Mouse (Mus musculus) forebrain, embryonic 15.5 days (tissue): ENCODE measurements around the gene Olfr453. TPM values are rescaled to one million over a fixed set of nuclear protein-coding genes. Genes with fewer than 3 reads are reported as not detected.

Experiments
- ATAC-seq: fragments of 200-750 bp; cut with Nextera tagmentation; replicated peaks from 2 replicates; pipeline ENCODE4 v1.8.0; 2017; ENCODE audit warnings: mild to moderate bottlenecking, moderate TSS enrichment, moderate library complexity
- H3K27ac ChIP-seq: fragments of 300-500 bp; sonication (generic); replicated peaks from 2 replicates; pipeline ENCODE4 v1.5.1; 2015; ENCODE audit warnings: mild to moderate bottlenecking, inconsistent platforms
- H3K27me3 ChIP-seq: fragments of 300-500 bp; sonication (generic); 2 replicates; pipeline ENCODE4 v1.6.1; 2015; ENCODE audit warnings: inconsistent platforms
- H3K36me3 ChIP-seq: fragments of 300-500 bp; sonication (generic); 2 replicates; pipeline ENCODE4 v1.6.1; 2015; ENCODE audit warnings: mild to moderate bottlenecking, inconsistent platforms
- H3K4me1 ChIP-seq: fragments of 300-500 bp; sonication (generic); 2 replicates; pipeline ENCODE4 v1.6.1; 2015; ENCODE audit warnings: inconsistent platforms
- H3K4me2 ChIP-seq: fragments of 300-500 bp; sonication (generic); replicated peaks from 2 replicates; pipeline ENCODE4 v1.6.1; 2015; ENCODE audit warnings: mild to moderate bottlenecking, inconsistent platforms
- H3K4me3 ChIP-seq: fragments of 300-500 bp; sonication (generic); 2 replicates; pipeline ENCODE4 v1.5.1; 2015; ENCODE audit warnings: mild to moderate bottlenecking, inconsistent platforms
- H3K9ac ChIP-seq: fragments of 300-500 bp; sonication (generic); replicated peaks from 2 replicates; pipeline ENCODE4 v1.6.1; 2015; ENCODE audit warnings: mild to moderate bottlenecking, inconsistent platforms
- H3K9me3 ChIP-seq: fragments of 300-500 bp; sonication (generic); 2 replicates; pipeline ENCODE4 v1.6.1; 2016; ENCODE audit warnings: inconsistent platforms
- WGBS: fragments of 180-500 bp; shearing (Covaris S2); methylation state at CpG from one replicate; pipeline ENCODE4 v1.1.7; 2015; ENCODE audit warnings: mixed read lengths; 5-methylcytosine and 5-hydroxymethylcytosine counted together
- polyA plus RNA-seq: library from polyadenylated mRNA; unstranded; fragments of >200 nt; fragmentation: Nextera tagmentation; extraction: Ambion mirVana; gene quantifications from 2 replicates; pipeline ENCODE4 v1.2.1, GENCODE M21; 2015

Olfr453 gene
- not detected in 2 replicates for polyA plus RNA-seq

GRCm38 (mm10) chr6:42739071-42739470, at the start of gene Olfr453:
Gene Olfr453 (plus strand): TSS chr6:42739371.
- Histone ChIP-seq H3K36me3 (no peaks in the 10 kb centered on the region), H3K9me3 (no peaks in the 10 kb centered on the region), H3K27me3 (no peaks in the 10 kb centered on the region), H3K4me3 (no peak within 1 kb of the TSS), H3K4me1 (no peaks in the 10 kb centered on the region), H3K9ac (no peak within 1 kb of the TSS), H3K4me2 (no peak within 1 kb of the TSS), H3K27ac (no peak within 1 kb of the TSS)
- 94% methylated on average over 1 of the region's 1 CpGs for WGBS
- no peak for ATAC-seq

GRCm38 (mm10) chr6:42689761-42690160, 49.4 kb upstream of the Olfr453 start:
- Histone ChIP-seq H3K9ac (no peak overlapping the region), H3K9me3 (no peaks in the 10 kb centered on the region), H3K27ac (no peak overlapping the region), H3K4me3 (no peak overlapping the region), H3K4me1 (peaks cover 24% of the 10 kb centered on the region), H3K36me3 (peaks cover 23% of the 10 kb centered on the region), H3K4me2 (no peak overlapping the region), H3K27me3 (no peaks in the 10 kb centered on the region)
- ATAC-seq = no peak

- 0% methylated on average over 10 of the region's 10 CpGs for WGBS
- peak overlapping the region; percentile 99 for H3K27ac ChIP-seq
- H3K9me3 ChIP-seq = no peaks in the 10 kb centered on the region
- H3K4me2 ChIP-seq = peak overlapping the region; percentile 62
- H3K9ac ChIP-seq = peak overlapping the region; percentile 98
- peak overlapping the region; percentile 96 for H3K4me3 ChIP-seq
- H3K27me3 ChIP-seq = no peaks in the 10 kb centered on the region
- peaks cover 24% of the 10 kb centered on the region for H3K4me1 ChIP-seq
- peaks cover 10% of the 10 kb centered on the region; the same call in 1 of the 2 replicates for H3K36me3 ChIP-seq
- peak; percentile 82 for ATAC-seq
Observed at GRCm38 (mm10) chr6:42692154-42692516, 47.0 kb upstream of the Olfr453 start.

- Histone ChIP-seq H3K4me3 (peak overlapping the region; percentile 96), H3K36me3 (peaks cover 11% of the 10 kb centered on the region), H3K4me2 (peak overlapping the region; percentile 62), H3K27ac (peak overlapping the region; percentile 99), H3K9ac (peak overlapping the region; percentile 98), H3K4me1 (peaks cover 24% of the 10 kb centered on the region), H3K9me3 (0 out of 2 replicates have a peak, but pooled peaks cover under 1% of the 10 kb centered on the region), H3K27me3 (no peaks in the 10 kb centered on the region)
- ATAC-seq = peak; percentile 96
- under 1% methylated on average over 32 of the region's 32 CpGs for WGBS
Observed at GRCm38 (mm10) chr6:42692517-42693190, 46.5 kb upstream of the Olfr453 start.

GRCm38 (mm10) chr6:42709291-42710211, 29.6 kb upstream of the Olfr453 start, which contains the start of gene Tcaf1:
Gene Tcaf1 (minus strand): TSS chr6:42710088.
- Histone ChIP-seq H3K36me3 (no peaks in the 10 kb centered on the region), H3K27ac (peak within 1 kb of the TSS; percentile 99), H3K4me2 (peak within 1 kb of the TSS; percentile 67), H3K4me1 (peaks cover 25% of the 10 kb centered on the region), H3K27me3 (no peaks in the 10 kb centered on the region), H3K9ac (peak within 1 kb of the TSS; percentile 99), H3K9me3 (no peaks in the 10 kb centered on the region), H3K4me3 (peak within 1 kb of the TSS; percentile 85)
- ATAC-seq = peak; percentile 100
- under 1% methylated on average over 28 of the region's 28 CpGs for WGBS

- Histone ChIP-seq H3K27me3 (no peaks in the 10 kb centered on the region), H3K4me1 (no peaks in the 10 kb centered on the region; the same call in 1 of the 2 replicates), H3K9ac (no peak overlapping the region), H3K4me2 (no peak overlapping the region), H3K27ac (no peak overlapping the region), H3K36me3 (no peaks in the 10 kb centered on the region), H3K9me3 (no peaks in the 10 kb centered on the region), H3K4me3 (no peak overlapping the region)
- WGBS = 74% methylated on average over 8 of the region's 8 CpGs
- no peak for ATAC-seq
Observed at GRCm38 (mm10) chr6:42714668-42715067, 24.5 kb upstream of the Olfr453 start.

GRCm38 (mm10) chr6:42717973-42718372, 21.2 kb upstream of the Olfr453 start:
- ATAC-seq = no peak
- Histone ChIP-seq H3K4me2 (no peak overlapping the region), H3K4me3 (no peak overlapping the region), H3K27me3 (no peaks in the 10 kb centered on the region), H3K9ac (no peak overlapping the region), H3K9me3 (no peaks in the 10 kb centered on the region), H3K36me3 (no peaks in the 10 kb centered on the region), H3K4me1 (no peaks in the 10 kb centered on the region), H3K27ac (no peak overlapping the region)

GRCm38 (mm10) chr6:42742303-42742702, 3.1 kb downstream of the Olfr453 start:
- H3K27me3 ChIP-seq = no peaks in the 10 kb centered on the region
- H3K36me3 ChIP-seq = no peaks in the 10 kb centered on the region
- H3K4me1 ChIP-seq = no peaks in the 10 kb centered on the region
- no peak for ATAC-seq
- WGBS = 82% methylated on average over 5 of the region's 5 CpGs
- H3K4me2 ChIP-seq = no peak overlapping the region
- no peak overlapping the region for H3K27ac ChIP-seq
- H3K9me3 ChIP-seq = no peaks in the 10 kb centered on the region
- H3K9ac ChIP-seq = no peak overlapping the region
- H3K4me3 ChIP-seq = no peak overlapping the region

GRCm38 (mm10) chr6:42747846-42748245, 8.7 kb downstream of the Olfr453 start:
- H3K36me3 ChIP-seq = no peaks in the 10 kb centered on the region
- H3K27ac ChIP-seq = no peak overlapping the region
- no peak overlapping the region for H3K4me3 ChIP-seq
- H3K27me3 ChIP-seq = no peaks in the 10 kb centered on the region
- H3K4me2 ChIP-seq = no peak overlapping the region
- H3K9me3 ChIP-seq = no peaks in the 10 kb centered on the region
- no peak for ATAC-seq
- no peaks in the 10 kb centered on the region for H3K4me1 ChIP-seq
- no peak overlapping the region for H3K9ac ChIP-seq

GRCm38 (mm10) chr6:42756104-42756503, 16.9 kb downstream of the Olfr453 start, which contains the start of gene Olfr38:
Gene Olfr38 (plus strand): TSS chr6:42756404.
- no peak within 1 kb of the TSS for H3K27ac ChIP-seq
- no peaks in the 10 kb centered on the region for H3K9me3 ChIP-seq
- ATAC-seq = no peak
- H3K4me3 ChIP-seq = no peak within 1 kb of the TSS
- no peak within 1 kb of the TSS for H3K9ac ChIP-seq
- no peaks in the 10 kb centered on the region for H3K27me3 ChIP-seq
- H3K36me3 ChIP-seq = no peaks in the 10 kb centered on the region
- WGBS = 56% methylated on average over 1 of the region's 1 CpGs
- H3K4me2 ChIP-seq = no peak within 1 kb of the TSS
- no peaks in the 10 kb centered on the region for H3K4me1 ChIP-seq

- Histone ChIP-seq H3K9me3 (no peaks in the 10 kb centered on the region), H3K27me3 (no peaks in the 10 kb centered on the region), H3K4me2 (no peak overlapping the region), H3K27ac (no peak overlapping the region), H3K9ac (no peak overlapping the region), H3K4me1 (no peaks in the 10 kb centered on the region), H3K4me3 (no peak overlapping the region), H3K36me3 (no peaks in the 10 kb centered on the region)
- 93% methylated on average over 1 of the region's 1 CpGs for WGBS
- ATAC-seq = no peak
Observed at GRCm38 (mm10) chr6:42777066-42777465, 37.9 kb downstream of the Olfr453 start.

- H3K4me1 ChIP-seq = no peaks in the 10 kb centered on the region
- H3K4me3 ChIP-seq = no peak within 1 kb of the TSS
- no peaks in the 10 kb centered on the region for H3K36me3 ChIP-seq
- no peak within 1 kb of the TSS for H3K9ac ChIP-seq
- H3K27ac ChIP-seq = no peak within 1 kb of the TSS
- H3K4me2 ChIP-seq = no peak within 1 kb of the TSS
- H3K9me3 ChIP-seq = no peaks in the 10 kb centered on the region
- H3K27me3 ChIP-seq = no peaks in the 10 kb centered on the region
- ATAC-seq = no peak
Observed at GRCm38 (mm10) chr6:42784793-42785192, 45.6 kb downstream of the Olfr453 start, which contains the start of gene Olfr452. Gene Olfr452 (plus strand): TSS chr6:42785093.
